Mouse (Mus musculus) spleen, postnatal 4 days (tissue): ENCODE measurements around the gene Eno3.

ENCODE experiments used
- DNase-seq, 2 experiments: peaks; one replicate each; pipeline ENCODE4 v3.0.0; 2022; ENCODE audit warnings: low spot score in 2 of 2

Eno3 gene

GRCm38 (mm10) chr11:70679894-70680293 is 22.9 kb downstream of the Eno3 start:
- peak in 1 of 2 experiments; percentile 45 for DNase-seq

GRCm38 (mm10) chr11:70681170-70681569 is 24.2 kb downstream of the Eno3 start:
- no peak for DNase-seq

GRCm38 (mm10) chr11:70681897-70682581 is 25.0 kb downstream of the Eno3 start:
- no peak for DNase-seq

- no peak for DNase-seq
These were observed 26.6 kb downstream of the Eno3 start for GRCm38 (mm10) chr11:70683640-70684039.

GRCm38 (mm10) chr11:70686901-70687566 is 30.0 kb downstream of the Eno3 start:
- no peak for DNase-seq

- peak; percentile 78 to 89 for DNase-seq
These were observed 30.7 kb downstream of the Eno3 start, which contains the start of gene Camta2 for GRCm38 (mm10) chr11:70687601-70688199. Camta2 (minus strand) TSS chr11:70688105.

GRCm38 (mm10) chr11:70688372-70688771 is 31.4 kb downstream of the Eno3 start:
- no peak for DNase-seq

- no peak for DNase-seq
These were observed 32.6 kb downstream of the Eno3 start for GRCm38 (mm10) chr11:70689578-70689977.

- no peak for DNase-seq
These were observed 36.5 kb downstream of the Eno3 start for GRCm38 (mm10) chr11:70693504-70693903.

GRCm38 (mm10) chr11:70697376-70697775 is 40.4 kb downstream of the Eno3 start:
- no peak for DNase-seq

- no peak for DNase-seq
These were observed 42.0 kb downstream of the Eno3 start for GRCm38 (mm10) chr11:70699051-70699450.

- peak; percentile 97 to 99 for DNase-seq
These were observed 42.9 kb downstream of the Eno3 start, which contains the start of the genes Inca1 and Kif1c for GRCm38 (mm10) chr11:70699722-70700556. Inca1 (minus strand) TSS chr11:70700155. Kif1c (plus strand) TSS chr11:70700548.

- peak; percentile 47 to 84 for DNase-seq
These were observed 43.6 kb downstream of the Eno3 start for GRCm38 (mm10) chr11:70700613-70701012.

GRCm38 (mm10) chr11:70701221-70701955 is 44.4 kb downstream of the Eno3 start:
- DNase-seq: no peak

GRCm38 (mm10) chr11:70701984-70702733 is 45.2 kb downstream of the Eno3 start:
- no peak for DNase-seq

GRCm38 (mm10) chr11:70702781-70703180 is 45.8 kb downstream of the Eno3 start:
- no peak for DNase-seq

- DNase-seq: no peak
These were observed 49.1 kb downstream of the Eno3 start for GRCm38 (mm10) chr11:70706127-70706526.

- no peak for DNase-seq
These were observed 54.0 kb downstream of the Eno3 start for GRCm38 (mm10) chr11:70711026-70711425.
